Mouse (Mus musculus) gastrocnemius, postnatal 14 days (tissue): Measurements from ENCODE around the gene Yipf3. TPM values are rescaled to one million over a fixed set of nuclear protein-coding genes. Genes with fewer than 3 reads are reported as not detected.
A peak's percentile ranks its signal among the peaks of the same experiment; 100 is the strongest.

Experiments used
- DNase-seq: peaks from one replicate; pipeline ENCODE4 v3.0.0; 2021; ENCODE audit warnings: mixed read lengths
- intact Hi-C: fragments of 180-260 bp; cut with DNase I; formaldehyde crosslinking; loops from one replicate; pipeline ENCODE4 v1.15.1; 2025; ENCODE audit warnings: low total_unique reads
- total RNA-seq, 2 experiments: library from RNA; stranded (reverse); gene quantifications; 2 replicates each; pipeline ENCODE4 v1.2.3; 2021

Gene Yipf3
- total RNA-seq, 2 experiments from 2014 or later = 59.0 to 62.2 TPM

GRCm38 (mm10) chr17:46275034-46275433 lies 27.2 kb downstream of the Yipf3 start:
- intact Hi-C loops = no loop called here

GRCm38 (mm10) chr17:46275506-46275905 lies 27.6 kb downstream of the Yipf3 start:
- DNase-seq = no peak
- intact Hi-C loops = no loop called here

More at GRCm38 (mm10) chr17:46275034-46275433, 27.2 kb downstream of the Yipf3 start:
- DNase-seq = no peak

- DNase-seq = no peak
- intact Hi-C loops = no loop called here
Measured at GRCm38 (mm10) chr17:46277586-46277985, 29.7 kb downstream of the Yipf3 start.

DNA sequence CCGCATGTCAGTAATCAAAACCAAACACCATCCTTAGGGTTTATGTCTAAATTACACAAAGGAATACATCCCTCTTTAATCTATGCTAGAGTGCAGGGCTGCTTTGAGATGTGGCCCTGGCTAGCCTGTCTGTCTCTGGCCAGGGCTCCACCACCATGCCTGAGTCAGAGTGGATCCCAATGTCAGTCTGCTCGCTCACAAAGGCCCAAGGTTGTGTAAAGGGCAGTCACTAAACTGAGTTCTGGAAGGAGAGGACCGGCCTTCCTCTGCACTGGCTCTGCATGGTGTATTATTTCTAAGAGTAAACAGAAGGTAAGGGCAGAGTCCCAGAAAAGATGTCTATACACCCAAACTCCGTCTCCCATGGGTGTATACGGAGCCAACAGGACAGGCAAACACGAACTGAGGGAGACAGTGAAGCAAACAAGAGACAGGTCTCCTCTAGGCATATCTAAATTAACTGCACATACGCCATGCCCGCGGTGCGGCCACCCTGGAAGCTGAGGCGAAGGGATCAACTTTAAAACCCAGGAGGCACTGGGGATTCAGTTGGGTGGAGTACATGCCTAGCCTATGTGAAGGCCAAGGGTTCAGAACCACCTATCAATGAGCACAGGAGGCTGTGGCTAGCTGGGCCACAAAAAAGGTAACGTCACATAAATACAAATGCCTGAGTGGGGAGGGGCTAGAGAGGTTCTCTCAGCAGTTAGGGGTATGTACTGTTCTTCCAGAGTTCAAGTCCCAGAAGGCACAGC lies 30.3 kb downstream of the Yipf3 start:
- intact Hi-C loops = no loop called here

GRCm38 (mm10) chr17:46282483-46283123 lies 34.7 kb downstream of the Yipf3 start, which contains the start of gene Tjap1:
TSS of gene Tjap1 (minus strand) at chr17:46283026.
- DNase-seq = peak; percentile 89
- intact Hi-C loops = no loop called here

More for the DNA sequence above, 30.3 kb downstream of the Yipf3 start:
- no peak for DNase-seq

DNA sequence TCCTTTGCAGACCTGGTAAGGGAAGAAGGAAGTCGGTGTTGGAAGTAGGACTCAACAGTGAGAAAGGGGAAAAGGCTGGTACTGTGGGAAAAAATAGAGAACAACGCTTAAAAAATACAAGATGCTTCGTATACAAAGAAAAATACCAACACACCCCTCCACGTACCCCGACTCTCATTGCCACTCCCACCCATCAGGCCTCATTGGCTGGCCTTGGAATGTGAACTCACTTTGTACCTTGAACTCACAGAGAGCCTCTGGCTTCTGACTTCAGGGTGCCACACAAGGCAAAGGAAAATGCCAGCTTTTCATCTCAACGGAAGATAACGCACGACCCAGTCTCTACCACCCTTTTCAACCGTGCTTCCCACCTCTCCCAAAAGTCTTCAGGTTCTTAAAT lies 35.3 kb downstream of the Yipf3 start:
- intact Hi-C loops = no loop called here
- DNase-seq = no peak

GRCm38 (mm10) chr17:46283911-46284310 lies 36.0 kb downstream of the Yipf3 start:
- no peak for DNase-seq
- intact Hi-C loops = no loop called here

DNA sequence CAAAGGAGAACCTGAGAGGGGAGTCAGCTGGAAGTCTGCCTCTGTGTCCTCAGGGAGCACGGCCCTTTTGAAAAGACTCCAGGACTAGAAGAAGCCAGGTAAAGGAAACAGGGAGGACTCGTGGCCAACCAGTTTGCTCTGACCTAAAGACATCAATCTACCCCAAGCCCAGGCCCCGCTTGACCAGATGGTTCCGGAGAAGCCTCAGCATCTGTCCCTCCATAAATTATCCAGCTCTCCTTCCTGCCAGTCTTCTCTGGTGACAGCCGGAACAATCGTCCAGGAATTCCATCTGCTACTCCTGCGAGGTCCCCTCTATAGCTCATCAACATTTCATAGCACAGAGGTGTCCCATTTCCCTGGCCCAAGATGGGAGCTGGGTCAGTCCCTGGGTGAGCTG lies 36.8 kb downstream of the Yipf3 start:
- no peak for DNase-seq
- intact Hi-C loops = no loop called here

GRCm38 (mm10) chr17:46285407-46285806 lies 37.5 kb downstream of the Yipf3 start:
- intact Hi-C loops = no loop called here
- no peak for DNase-seq

DNA sequence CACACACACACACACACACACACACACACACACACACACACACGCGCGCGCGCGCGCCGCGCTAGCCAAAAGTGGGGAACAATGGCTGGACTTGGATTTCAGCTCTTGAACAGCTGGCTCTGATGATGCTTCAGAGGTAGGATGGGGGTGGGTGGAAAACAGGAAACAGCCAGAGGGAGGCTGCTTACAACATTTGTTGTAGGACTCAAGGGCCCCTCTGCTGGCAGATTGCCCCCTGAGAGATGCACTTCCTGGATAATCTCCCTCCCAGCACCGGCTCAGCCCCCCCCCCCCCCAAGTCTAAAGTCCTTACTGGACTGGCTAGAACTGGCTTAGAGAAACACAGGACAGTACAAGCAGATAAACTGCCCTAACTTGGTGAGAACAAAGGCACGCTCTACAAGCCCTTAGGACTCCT lies 39.8 kb downstream of the Yipf3 start:
- peak; percentile 83 for DNase-seq

GRCm38 (mm10) chr17:46296601-46297000 lies 48.7 kb downstream of the Yipf3 start:
- intact Hi-C loops = no loop called here
- no peak for DNase-seq

More for the DNA sequence above, 39.8 kb downstream of the Yipf3 start:
- intact Hi-C loops = no loop called here

- intact Hi-C loops = no loop called here
- DNase-seq = no peak
Measured at GRCm38 (mm10) chr17:46297028-46297363, 49.1 kb downstream of the Yipf3 start.

DNA sequence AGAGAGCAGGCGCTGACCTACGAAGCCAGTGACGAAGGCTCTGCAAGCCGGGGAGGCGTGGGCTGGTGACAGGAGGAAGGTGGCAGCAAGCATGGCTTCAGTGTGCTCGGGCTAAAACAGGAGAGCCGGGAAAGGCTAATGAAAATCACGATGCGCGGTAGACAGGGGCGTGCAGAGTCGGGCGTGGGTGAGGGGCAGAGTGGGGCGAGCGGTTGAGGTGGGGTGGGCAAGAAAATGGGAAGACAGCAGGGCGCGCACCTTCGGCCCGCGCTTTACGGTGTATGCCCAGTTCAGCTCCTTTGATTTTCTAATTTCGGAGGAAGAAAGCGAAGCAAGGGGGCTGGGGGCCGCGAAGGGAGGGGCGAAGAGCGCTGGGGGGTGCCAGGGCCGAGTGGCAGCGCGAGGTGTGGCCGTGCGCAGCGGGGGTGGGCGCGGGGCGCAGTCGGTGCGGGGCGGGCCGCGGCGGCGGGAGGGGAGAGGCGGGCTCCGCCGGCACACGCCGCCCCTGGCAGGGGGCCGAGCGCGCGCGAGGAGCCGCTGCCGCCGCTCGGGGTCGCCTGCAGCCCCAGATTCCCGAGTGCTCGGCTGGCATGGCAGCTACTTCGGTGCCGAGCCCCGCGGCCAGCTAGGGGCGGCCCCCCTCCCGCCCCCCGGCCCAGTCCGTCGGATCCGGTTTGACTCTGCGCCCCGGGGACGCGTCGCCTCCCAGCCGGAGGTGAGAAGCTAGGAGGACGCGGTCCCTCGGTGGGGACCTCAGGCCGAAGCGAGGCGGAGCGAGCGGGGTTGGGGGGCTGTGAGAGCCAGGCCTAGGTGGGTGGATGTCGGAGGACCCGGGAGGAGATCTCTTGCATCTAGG lies 49.7 kb downstream of the Yipf3 start, which contains the start of gene Dlk2:
Dlk2 (plus strand) TSS at position 58 of the 856 bp plus-strand sequence.
- no peak for DNase-seq
- intact Hi-C loops = loop anchor here (2.0 kb wide), 1 partner anchor 31 kb away; no protein-coding TSS in a partner anchor

- DNase-seq = peak; percentile 77
- intact Hi-C loops = loop anchor here (2.0 kb wide), 1 partner anchor 32 kb away; no protein-coding TSS in a partner anchor
Measured at GRCm38 (mm10) chr17:46298220-46298913, 50.5 kb downstream of the Yipf3 start.

GRCm38 (mm10) chr17:46301892-46302291 lies 54.0 kb downstream of the Yipf3 start:
- no peak for DNase-seq
- intact Hi-C loops = no loop called here
